Mouse (Mus musculus) cerebellum, adult (tissue): Measurements from ENCODE around the gene Plcl2.
"Not testable (repeated sequence)": the region's sequence is repeated elsewhere in the genome, so short reads cannot be mapped to it uniquely, and the experiment has no call there.

Experiments
- ATAC-seq: cut with Nextera tagmentation; 2 replicates; pipeline ENCODE4 v1.9.2; 2017; ENCODE audit warnings: mild to moderate bottlenecking, moderate library complexity, mixed read lengths; ENCODE audit not compliant: insufficient number of reproducible peaks, low FRiP score, low TSS enrichment

Gene Plcl2

DNA sequence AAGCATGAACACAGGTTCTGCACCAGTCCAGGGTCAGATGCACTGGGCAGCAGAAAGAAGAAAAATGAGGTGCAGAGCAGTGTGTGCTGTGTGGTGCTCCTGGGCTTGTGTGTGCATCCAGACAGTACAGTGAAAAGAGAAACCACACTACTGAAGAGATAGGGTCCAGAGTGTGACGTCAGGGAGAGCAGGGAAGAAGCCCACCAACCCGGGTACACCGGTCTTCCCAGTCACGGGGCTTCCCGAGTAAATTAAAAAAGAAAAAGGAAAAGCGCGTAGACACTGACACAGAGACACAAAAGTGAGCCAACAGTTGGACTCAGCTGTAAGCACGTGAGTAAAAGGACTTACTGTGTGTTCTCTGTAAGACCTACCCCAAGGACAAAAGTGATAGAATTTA, 149.7 kb downstream of the Plcl2 start:
- no peak for ATAC-seq

DNA sequence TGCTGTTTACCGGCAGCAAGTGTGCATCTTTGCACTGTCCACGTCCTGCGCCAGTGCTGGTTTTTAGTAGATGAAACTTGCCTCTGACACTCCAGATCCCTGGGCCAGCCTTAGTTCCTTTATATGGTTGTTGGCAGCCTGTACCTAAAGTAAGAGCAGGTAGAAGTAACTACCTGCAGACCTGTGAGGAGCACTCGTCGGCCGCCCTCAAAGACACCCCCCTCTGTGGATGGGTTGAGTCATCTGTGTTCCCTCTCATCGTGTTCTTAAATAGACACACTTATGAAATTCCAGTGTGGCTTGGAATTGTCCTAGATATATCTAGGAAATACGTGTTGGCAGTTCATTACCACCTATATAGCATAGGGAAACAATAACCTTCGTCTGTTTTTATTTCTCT, 158.4 kb downstream of the Plcl2 start:
- ATAC-seq = no peak

DNA sequence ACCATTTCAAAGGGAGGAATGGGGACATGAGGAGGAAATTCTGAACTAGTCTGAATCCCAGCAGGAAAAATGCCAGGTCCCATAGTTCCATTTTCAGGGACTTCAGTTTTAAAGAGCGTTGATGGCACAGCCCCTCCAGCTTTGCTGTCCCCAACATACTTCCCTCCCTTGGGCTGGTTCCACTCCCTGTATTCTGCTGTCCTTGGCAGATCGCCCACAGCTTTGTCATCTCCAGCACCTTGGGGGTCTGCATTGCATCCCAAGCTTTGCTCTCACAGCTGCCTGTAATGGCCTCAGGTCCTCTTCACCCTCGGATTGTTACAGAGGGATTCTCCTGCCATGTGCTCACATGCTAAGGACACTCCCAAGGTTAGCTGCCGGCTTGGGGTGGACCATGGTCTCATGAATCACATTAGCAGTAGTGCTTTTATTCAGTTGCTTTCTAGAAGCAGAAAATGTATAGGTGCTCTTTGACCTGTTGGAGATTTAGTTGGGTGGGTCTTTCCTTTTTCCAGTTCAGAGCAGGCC, 159.5 kb downstream of the Plcl2 start:
- ATAC-seq = no peak

DNA sequence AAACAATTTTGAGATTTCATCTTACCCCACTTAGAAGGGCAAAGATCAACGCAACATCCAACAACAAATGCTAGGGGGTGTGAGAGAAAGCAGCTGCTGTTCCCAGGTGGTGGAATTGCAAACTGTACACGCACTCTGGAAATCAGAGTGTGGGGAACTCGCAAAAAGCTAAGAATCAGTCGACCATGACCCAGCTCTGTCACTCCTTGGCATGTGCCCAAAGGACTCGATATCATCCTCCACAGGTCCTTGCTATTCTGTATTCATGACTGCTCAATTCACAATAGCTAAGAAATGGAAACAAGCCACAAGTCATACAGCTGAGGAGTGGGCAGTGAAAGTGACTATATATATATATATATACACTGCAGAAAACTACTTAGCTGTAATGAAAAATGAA, 162.2 kb downstream of the Plcl2 start:
- no peak for ATAC-seq

DNA sequence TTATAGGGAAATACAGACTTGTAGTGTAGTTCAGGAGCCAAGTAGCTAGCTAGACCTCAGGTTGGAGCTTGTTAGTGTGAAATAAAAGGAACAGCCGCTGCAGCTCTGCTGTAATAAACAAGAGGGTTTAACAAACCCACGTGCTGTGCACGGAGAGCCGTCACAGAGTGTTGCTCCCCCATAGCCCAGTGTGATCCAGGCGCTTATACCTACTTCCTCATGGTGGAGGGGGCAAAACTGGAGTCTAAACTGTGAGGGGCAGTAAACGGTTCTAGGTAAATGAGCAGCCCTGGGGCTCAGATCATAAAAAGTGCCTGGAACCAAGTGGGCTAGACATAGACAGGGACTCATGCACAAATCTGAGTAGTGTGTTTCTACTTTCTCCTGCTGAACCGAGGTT, 165.4 kb downstream of the Plcl2 start:
- ATAC-seq = no peak

DNA sequence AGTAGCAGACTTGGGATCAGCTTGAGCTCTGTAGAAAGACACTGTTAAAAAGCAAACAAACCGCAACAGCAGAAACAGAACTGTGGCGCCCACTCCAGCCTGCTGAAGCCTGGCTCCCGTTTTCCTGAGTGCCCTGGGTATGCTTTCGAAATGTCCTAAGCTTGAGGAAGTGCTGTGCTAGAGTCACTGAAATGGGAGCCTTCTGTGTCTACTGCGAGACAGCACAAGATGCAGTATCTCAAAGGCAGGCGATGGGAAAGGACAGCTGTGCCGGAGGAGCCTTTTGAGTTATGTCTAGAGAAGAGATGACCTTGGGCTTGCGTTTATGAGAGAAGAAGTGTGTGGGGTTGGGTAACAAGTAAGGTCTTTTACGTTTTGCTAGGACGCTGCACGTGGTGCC, 166.0 kb downstream of the Plcl2 start:
- ATAC-seq = no peak

DNA sequence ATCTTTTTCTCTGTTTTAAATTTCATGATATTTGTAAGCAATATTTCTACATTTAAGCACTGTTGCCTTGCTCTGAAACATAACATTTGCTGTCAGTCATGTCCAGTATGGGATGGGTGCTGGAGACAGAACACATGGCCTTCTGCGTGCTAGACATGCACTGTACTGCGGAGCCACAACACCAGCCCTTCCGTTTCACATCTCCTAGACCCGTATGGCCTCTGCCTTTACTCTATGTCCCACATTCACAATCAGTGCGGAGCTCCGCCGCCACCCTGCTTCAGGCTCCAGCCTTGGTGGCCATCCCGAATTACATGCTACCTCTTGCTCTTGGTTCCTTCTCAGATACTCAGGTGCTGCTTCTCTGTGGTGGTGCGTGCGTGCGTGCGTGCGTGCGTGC, 168.1 kb downstream of the Plcl2 start:
- no peak for ATAC-seq

DNA sequence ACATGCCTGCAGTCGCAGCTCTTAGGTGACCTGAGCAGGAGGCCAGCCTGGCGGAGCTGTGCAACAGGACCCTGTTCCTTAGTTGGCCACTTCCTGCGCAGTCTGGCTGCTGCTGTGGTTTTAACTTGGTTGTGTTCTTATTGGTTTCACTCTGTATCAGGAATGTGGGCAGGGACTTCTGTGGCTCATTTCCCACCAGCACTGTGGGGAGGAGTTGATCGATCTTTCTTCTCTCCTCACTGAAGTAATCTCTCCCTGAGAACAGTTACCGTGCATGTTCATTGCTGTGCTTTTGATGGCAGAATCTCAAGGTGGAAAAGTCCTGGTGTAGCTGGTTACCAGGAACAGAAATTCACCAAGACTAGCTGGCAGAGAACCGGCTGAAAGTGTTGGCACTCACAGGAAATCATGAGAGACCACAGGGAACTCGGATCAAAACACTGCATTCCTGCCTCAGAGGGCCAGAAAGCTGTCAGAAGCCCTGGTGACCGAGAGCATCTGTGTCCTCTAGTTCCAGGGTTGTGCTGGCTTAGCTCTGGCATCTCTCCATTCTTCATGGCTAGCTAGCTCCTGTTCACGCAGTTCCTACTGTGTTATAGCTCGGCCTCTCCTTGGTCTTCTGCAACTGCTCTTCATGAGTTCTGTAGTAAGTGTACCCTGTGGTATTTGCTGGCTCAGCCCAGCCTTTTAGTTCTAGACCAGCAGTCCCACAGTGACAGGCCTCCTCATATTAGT, 168.9 kb downstream of the Plcl2 start:
- ATAC-seq = peak; percentile 86

DNA sequence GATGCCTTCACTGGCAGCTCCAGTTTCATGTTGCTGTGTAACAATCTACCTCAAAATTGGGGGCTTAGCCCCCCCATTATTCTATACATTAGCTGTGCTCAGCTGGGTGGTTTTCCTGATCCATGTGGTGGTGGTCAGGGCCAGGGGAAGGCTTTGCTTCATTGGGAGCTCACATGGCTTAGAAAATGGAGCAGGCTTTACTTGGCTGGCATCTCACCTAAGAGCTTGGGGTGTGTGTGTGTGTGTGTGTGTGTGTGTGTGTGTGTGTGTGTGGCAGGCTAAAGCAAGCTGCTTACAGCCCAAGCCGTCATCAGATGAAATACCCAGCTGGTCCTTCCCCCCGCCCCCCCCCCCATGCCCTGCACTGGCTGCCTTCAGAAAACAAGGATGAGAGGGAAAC, 169.5 kb downstream of the Plcl2 start:
- no peak for ATAC-seq

DNA sequence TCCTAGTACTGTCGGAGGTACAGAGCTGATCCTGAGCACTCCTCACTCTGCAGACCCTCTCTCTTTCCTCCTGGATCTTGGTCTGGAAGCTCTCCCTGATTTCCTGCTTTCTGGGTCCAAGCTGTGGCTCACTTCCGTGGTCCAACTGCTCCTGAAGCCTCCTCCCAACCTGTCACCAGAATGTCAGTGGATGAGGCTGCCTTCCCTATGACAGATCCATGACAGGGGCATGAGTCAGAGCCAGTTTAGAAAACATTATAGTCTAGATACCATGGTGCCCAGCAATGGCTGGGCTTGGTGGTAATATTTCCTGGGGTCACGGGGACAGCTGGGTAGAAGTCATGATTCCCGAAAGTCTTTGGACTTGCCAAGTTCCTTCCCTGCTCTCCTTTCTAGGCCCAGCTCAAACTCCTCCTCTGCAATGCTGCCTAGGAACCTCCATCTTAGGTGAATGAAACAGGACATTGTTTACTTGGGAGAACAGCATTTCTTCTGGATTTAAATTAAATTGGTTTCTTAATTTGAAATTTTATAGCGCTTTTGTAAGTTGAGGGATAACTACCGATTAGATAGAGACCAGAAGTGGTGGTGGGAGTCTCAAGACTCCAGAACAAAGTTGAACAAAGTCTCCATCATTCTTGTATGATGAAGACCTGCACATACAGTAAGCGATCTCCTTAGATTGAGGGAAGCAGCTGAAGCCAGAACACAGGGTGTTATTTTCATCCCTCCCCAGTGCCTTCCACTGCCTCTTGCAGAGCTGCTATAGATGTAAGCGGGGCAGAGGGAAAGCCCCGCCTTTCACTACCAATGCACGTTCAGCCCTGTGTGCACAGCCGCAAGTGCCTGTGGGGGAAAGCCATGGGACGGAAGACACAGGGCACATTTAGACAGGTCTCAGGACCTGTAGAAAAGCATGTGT, 170.7 kb downstream of the Plcl2 start:
- ATAC-seq = no peak

DNA sequence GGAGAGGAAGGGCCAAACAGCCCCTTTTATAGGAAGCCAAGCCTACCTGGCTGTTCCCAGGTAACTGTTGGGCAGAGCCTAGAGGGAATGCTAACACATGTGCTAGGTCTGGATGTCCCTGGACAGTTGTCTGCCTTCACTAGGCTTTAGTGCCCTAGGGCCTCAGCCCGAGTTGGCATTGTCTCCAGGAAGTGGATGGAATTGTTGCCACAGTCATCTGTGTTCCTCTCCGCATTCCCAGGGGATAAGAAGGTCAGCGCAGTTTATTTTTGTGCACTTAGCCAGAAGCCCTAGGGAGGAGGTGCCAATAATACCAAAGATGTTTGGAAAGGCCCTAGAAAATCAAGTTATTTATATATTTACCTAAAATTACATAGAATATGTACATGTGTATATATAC, 173.5 kb downstream of the Plcl2 start:
- ATAC-seq = no peak

DNA sequence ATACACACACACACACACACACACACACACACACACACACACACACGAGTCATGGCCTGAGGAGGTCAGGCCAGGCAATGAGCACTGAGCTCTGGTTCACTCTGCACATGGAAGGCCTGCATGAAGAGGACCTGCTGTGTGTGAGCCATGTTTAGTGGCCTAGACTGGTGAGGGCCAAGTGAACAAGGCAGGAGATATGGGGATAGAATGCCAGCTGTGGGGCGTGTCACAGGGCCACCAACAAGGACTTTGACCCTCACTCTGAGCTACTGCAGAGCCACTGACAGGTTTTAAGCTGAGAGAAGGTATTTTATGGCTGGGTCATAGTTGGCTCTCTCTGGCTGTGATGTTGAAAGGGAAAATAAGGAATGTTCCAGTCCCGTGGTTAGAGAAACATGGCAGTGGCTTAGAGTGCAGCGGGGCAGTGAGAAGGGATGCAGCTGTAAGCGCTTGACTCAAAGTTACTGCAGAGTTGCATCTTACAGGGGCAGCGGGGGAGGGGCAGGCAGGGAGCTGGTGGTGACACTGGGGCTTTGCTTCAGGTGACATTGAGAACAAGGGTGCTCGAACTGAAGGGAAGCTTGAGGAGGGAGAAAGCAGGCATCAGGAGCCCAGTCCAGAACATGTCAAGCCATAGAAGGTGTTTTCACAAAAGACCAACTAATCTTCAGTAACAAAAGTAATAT, 175.9 kb downstream of the Plcl2 start:
- ATAC-seq = no peak

DNA sequence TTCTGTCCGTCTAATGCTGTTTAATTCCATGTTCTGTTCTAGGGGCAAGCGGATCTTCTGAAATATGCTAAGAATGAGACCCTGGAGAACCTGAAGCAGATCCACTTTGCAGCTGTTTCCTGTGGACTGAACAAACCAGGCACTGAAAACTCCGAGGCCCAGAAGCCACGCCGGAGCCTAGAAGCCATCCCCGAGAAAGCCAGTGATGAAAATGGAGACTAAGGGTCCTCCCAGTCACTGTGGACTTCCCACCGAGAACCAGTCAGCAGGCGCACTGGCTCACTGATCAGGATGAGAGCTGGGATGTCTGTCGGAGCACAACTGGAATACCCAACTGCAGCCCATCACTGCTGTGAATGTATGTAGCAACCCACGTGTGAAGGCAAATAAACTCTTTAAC, 178.5 kb downstream of the Plcl2 start:
- ATAC-seq = no peak

DNA sequence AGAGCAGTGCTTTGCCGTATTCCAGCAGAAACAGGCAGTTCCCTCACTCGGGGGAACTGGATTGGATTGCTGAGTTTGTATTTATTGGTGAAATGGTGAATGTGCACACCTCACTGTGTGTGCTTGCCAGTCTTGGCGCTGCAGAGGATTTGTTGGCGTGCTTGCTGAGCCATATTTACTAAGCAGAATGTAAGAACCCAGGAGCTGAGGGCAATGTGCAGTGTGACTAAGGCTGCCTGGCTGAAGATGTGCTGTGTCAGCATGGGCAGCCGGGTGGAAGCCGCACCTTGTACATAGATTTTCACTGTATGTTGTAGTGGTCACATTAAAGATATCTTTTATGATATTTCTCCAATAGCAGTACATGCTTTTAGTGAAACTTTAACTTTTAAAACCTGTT, 178.9 kb downstream of the Plcl2 start:
- ATAC-seq = peak; percentile 95

DNA sequence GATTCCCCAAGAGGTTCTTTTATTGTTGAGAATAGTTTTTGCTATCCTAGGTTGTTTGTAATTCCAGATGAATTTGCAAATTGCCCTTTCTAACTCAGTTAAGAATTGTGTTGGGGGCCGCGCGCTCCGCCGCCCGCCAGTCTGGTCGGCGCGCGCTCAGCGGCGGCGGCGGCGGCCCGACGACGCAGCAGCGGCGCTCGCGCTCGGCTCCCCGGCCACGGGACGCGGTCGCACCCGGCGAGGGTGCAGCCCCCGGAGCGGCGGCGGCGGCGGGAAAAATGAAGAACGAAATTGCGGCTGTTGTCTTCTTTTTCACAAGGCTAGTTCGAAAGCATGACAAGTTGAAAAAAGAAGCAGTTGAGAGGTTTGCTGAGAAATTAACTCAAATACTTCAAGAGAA, 189.2 kb downstream of the Plcl2 start:
- ATAC-seq = not testable (repeated sequence)

DNA sequence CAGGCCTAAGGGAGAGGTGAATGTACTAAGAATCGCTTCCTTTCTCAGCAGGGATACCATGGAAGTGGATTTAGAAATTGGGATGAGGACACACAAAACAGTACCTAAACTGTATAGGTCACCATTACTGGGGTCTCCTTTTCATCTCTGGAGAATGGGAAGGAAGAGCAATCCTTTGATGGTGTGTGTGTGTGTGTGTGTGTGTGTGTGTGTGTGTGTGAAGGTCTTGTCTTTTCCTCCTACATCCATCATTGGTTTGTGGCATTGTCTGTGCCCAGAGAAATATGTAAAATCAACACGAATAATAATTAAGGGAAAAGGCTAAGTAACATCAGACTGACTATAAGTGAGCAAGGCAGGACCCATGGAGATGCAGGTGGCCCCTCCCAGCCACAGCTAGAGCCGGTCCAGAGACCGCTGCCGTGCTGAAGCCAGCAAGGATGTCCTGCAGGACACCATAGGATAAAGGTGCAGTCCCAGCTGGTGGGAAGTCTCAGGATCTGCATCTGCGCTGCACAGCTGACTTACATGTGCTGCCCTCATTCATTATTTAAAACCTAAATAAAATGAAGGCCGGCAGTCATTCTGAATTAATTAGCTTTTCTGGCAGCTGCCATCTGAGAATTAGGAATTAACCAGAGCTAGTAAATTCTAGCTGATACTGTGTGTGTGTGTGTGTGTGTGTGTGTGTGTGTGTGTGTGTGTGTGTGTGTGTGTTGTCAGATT, 201.5 kb downstream of the Plcl2 start:
- ATAC-seq = no peak

DNA sequence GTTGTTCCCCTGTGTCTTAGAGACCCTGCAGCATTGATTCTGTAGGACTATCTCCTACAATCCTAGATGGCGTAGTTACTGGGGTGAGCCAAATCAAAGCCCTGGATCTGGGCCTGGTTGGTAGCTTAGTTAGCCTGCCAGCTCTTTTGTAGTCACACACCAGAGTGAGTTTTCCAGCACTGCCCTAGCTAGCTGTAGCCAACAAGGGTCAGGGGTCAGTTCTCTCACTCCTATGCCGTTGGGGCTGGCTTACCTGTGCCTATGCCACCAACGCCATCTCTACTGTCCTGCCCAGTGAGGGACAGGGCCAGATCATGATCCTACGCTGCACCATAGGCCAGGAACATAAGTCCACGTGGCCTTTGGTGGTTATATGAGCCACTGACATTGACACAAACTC, 208.4 kb downstream of the Plcl2 start:
- ATAC-seq = no peak

DNA sequence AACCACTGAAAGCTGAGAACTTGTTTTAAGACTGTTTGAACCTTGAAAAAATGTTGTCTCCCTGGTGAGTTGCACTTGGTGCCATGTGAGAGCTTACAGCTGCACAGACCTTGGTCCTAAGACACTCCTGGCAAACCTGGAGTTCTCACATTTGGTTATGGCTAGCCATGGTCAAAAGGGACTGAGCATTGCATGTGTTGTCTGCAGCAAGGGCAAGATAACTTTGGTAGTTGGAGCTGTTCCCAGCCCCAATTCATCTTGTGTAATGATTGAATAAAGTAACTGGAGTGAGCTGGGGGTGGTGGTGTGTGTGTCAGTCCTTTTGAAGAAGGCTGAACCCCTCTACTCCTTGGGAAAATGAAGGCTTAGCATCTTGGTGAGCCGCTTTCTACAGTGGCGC, 215.2 kb downstream of the Plcl2 start:
- ATAC-seq = no peak

DNA sequence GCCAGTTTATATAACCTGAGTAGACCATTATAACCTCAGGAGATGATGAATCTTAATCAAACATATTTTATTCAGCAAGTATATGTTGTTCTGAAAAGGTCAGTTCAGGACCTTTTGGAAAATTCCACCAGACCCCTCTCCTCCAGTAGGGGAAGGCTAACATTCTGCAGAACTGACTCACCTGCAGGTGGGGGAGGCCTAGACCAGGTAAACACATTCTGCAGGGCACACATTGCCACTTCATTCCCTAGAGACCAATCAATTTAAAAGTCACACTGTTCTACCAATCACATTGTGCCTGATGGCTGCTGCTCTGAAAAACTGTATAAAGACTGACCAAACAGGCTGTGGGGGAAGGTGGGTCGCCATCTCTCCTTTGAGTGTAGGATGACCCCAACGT, 217.1 kb downstream of the Plcl2 start:
- ATAC-seq = no peak

DNA sequence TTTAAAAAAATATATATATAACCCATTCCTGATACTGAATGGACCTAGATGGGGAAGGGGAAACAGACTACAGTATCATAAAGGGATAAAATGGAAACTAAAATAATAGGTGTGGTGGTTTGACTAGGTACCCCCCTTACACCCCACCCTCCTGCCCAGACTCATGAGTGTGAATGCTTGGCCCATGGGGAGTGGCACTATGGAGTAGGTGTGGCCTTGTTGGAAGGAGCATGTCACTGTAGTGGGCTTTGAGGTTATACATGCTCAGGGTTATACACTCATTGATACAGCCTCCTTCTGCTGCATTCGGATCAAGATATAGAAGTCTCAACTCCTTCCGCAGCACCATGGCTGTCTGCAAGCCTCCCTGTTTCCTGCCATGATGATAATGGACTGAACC, 219.8 kb downstream of the Plcl2 start:
- ATAC-seq = no peak
